Mouse (Mus musculus) lung, postnatal 25 days (tissue): ENCODE results near the gene Tbc1d10a.
"Not testable (repeated sequence)": the region's sequence is repeated elsewhere in the genome, so short reads cannot be mapped to it uniquely, and the experiment has no call there.

Source experiments
- DNase-seq: peaks from one replicate; pipeline ENCODE4 v3.0.0; 2022; ENCODE audit warnings: low spot score

Tbc1d10a gene

DNA sequence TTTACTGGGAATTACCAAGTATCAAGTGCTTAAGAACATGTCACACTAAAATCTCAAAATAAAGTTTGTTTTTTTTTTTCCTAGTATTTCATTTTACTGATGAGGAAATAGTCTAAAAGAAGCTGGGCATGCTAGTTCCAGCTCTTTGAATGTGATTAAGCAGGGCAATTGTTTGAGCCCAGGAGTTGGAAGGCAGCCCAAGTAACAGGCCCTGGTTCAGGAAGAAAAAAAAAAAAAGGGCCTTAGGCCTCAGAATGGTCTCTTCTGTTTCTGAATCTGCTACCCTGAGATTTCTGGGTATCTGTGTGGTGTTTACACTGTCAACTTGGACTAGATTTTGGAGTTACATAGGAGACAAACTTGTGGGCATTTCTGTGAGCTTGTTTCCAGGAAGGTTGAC lies 3.1 kb upstream of the Tbc1d10a start:
- no peak for DNase-seq

GRCm38 (mm10) chr11:4184251-4184952 lies 2.2 kb upstream of the Tbc1d10a start:
- DNase-seq: no peak

DNA sequence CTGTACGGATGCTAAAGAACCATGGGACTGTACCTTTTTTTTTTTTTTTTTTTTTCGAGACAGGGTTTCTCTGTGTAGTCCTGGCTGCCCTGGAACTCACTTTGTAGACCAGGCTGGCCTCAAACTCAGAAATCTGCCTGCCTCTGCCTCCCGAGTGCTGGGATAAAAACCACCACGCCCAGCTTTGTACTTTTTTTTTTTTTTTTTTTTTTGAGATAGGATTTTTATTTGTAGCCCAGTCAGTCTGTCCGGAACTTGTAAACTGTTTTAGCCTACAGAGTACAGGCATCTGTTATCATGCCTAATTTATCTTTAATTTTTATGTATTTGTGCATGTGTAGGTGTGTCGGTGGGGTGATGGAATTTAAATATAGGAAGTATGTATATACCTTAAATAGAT lies 1.1 kb upstream of the Tbc1d10a start:
- DNase-seq: not testable (repeated sequence)

- no peak for DNase-seq
These were observed 720 bp downstream of the Tbc1d10a start for GRCm38 (mm10) chr11:4187318-4187700.

- DNase-seq: no peak
These were observed 2.6 kb downstream of the Tbc1d10a start for GRCm38 (mm10) chr11:4189182-4189581.

DNA sequence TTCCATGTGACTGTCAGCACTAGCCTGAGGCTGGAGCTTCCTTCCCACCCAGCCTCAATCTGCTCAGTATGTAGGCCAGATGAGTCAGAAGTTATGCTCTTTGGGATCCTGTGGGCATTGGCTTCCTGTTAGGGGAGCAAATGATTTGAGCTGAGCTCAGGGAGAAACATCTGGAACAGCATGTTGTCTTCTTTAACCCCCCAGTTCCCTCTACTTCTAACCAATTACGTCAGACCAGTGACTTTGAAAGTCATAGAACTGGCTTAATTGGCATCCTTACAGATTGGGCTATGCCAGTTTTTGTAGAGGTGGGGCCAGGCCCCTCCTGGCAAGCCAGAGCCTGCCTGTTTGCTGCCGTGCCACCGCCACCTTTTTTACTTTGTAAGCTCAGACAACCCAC lies 4.1 kb downstream of the Tbc1d10a start:
- DNase-seq: no peak

- DNase-seq: no peak
These were observed 6.2 kb downstream of the Tbc1d10a start for GRCm38 (mm10) chr11:4192757-4193156.

DNA sequence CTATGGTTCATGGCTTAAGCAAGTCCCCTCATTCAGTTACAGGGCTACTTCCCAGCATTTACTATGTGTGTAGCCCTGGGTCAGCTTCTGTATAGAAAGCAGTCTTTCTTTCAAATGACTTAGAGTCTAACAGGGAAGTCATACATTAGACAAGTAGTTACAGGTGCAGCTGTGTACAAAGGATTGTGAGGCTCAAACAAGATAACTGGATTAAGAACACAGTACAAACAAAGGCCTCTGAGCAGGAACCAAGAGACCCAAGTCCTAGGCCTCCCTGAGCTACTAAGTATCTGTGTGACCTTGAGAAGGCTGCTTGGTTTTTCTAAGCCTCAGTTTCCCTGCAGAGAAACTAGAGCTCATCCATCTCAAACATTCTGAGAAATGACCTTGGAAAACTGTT lies 6.8 kb downstream of the Tbc1d10a start:
- no peak for DNase-seq

DNA sequence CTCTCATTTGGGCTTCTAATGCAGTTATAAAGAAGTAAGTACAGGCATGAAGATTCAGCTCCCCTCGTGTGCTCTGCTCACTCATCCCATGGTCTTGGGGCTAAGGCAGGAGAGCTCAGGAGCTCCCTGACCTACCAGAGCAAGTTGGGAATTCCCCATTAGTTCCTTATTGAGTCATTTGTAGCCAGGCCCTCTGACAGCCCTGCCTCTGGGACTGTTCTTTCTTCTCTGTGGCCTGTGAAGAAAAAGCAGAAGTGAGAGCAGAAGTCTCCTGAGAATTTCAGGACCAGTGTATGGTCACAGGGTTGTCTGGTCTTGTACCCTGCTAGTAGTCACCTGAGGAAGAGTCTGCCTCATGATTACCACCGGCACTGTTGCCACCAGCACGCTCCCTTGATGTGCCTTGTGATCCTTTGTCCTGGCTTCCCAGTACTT lies 9.0 kb downstream of the Tbc1d10a start:
- no peak for DNase-seq

GRCm38 (mm10) chr11:4196636-4197035 lies 10.0 kb downstream of the Tbc1d10a start:
- DNase-seq: peak; percentile 66

GRCm38 (mm10) chr11:4197691-4198090 lies 11.1 kb downstream of the Tbc1d10a start:
- DNase-seq: peak; percentile 70

DNA sequence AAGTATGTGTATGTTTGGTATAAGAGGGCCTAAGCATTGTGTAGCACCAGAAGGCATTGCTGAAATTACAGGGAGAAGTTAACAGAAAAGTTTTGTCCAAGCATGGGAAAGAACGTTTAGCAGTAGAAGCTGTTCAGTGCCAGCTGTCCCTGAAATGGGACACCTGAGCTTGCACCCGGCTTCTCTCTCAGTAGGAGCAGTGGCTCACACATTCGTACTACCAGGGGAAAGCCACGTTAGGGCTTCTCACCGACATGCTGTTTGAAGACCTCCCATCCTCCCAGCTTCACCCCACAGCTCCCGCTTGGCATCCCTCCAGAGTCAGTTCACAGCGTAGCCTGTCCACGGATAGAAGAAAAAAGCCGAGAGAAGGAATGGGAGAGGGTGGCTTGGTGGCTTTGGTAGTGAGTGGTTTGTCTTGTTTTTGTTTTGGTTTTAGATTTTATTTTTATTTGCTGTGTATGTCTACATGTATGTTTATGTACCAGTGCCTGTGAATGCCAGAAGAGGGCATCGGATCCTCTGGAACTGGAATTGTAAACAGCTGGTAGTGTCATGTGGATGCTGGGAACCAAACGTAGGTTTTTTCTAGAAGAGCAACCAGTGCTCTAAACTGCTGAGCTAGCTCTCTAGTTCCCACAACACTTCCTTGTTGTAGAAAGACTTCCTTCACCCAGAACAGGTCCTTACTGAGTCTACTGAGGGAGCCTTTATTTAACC lies 15.6 kb downstream of the Tbc1d10a start:
- no peak for DNase-seq

DNA sequence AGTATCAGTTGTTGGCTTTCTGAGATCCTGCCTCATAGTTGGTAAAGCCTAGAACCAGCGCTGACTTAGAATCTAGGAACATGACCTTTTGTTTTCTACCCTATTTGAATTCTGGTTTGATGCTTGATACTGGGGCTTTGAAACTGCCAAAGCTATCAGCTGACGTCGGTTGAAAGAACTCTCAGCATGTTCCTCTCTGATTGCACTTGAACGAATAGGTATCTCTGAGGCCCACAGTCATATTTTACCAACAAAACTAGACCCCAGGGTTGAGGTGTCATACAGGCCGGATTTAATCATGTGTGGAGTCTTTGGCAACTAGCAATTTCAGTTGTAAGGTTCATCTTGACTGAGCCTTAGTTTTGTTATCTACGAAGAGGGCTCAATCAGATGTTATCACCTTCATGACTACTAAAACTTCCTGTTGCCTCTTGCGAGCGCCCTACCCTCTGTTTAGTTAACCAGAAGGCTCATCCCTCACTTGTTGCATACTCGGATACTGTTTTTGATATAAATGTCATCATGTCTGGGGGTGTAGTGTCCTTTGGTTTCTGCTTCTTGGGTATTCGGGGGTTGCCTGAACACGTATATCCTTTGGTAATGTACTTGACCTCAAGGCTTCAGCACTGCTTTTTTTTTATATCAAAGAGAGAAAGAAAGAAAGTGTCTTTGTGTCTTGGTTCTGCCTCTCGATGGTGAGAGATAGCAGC lies 16.6 kb downstream of the Tbc1d10a start:
- no peak for DNase-seq

- DNase-seq: peak; percentile 88
These were observed 17.1 kb downstream of the Tbc1d10a start for GRCm38 (mm10) chr11:4203705-4204074.

GRCm38 (mm10) chr11:4205097-4205655 lies 18.6 kb downstream of the Tbc1d10a start:
- peak; percentile 75 for DNase-seq

GRCm38 (mm10) chr11:4205951-4206350 lies 19.4 kb downstream of the Tbc1d10a start:
- no peak for DNase-seq

GRCm38 (mm10) chr11:4206563-4206962 lies 20.0 kb downstream of the Tbc1d10a start:
- no peak for DNase-seq

DNA sequence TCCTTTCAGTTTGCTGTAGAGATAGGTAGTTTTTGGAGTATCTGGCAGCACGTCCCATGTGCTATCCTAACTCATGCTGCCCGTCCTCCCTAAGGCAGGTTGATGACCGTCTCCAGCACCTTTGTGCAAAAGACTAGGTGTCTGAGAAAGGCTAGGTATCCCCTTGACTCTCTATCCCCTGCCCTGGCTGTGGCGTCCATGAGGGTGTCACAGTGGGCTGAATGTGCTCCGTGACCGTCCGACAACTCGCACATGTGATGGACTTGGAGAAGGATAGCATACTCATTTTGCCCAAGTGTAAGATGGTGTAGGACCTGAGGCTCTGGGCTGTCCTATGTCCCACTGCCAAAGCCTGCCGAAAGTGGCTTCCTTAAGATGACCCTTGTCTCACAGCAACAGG lies 21.1 kb downstream of the Tbc1d10a start:
- DNase-seq: no peak

GRCm38 (mm10) chr11:4209556-4209955 lies 23.0 kb downstream of the Tbc1d10a start:
- no peak for DNase-seq

GRCm38 (mm10) chr11:4210786-4211185 lies 24.2 kb downstream of the Tbc1d10a start:
- DNase-seq: no peak

GRCm38 (mm10) chr11:4213107-4213506 lies 26.5 kb downstream of the Tbc1d10a start:
- DNase-seq: no peak

DNA sequence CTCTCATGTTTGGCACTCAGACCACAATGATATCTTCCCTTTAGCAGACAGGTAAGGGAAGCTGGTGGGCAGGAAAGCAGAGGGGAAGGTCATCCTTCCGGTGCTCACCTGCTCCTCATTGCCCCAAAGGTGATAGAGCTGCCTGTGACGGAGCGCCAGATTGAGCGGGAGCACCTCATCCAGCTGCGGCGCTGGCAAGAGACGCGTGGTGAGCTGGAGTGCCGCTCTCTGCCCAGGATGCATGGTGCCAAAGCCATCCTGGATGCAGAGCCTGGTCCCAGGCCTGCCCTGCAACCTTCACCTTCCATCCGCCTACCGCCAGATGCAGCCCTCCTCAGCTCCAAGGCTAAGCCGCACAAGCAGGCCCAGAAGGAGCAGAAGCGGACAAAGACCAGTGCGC lies 28.0 kb downstream of the Tbc1d10a start:
- no peak for DNase-seq

DNA sequence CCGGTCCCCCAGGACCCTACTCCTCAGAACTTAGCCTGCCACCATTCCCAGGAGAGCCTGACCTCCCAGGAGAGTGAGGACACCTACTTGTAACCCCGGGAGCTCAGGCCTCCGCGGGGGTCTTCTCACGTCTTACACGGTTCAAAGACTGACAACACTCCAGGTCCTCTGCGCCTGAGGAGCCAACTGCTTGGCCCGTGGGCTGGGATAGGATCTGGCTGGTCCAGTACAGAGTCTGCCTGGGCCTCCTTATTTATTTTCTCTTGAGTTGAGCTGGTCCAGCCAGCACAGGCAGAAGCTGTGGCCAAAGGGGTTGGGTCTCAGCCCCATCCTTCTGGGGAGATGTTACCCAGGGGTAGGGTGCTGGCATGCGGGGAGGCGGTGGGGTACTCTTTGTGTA lies 28.5 kb downstream of the Tbc1d10a start:
- DNase-seq: no peak
